Mouse (Mus musculus) ES-Bruce4 (cell line): Measurements from ENCODE around the gene Rab27a. TPM values are rescaled to one million over a fixed set of nuclear protein-coding genes. Genes with fewer than 3 reads are reported as not detected.

Experiments
- H3K27ac ChIP-seq: 2 replicates; pipeline ENCODE4 v1.5.1; 2012; ENCODE audit warnings: low read length, inconsistent platforms; ENCODE audit not compliant: insufficient read depth
- H3K27me3 ChIP-seq: 2 replicates; pipeline ENCODE4 v1.6.1; 2012; ENCODE audit warnings: mild to moderate bottlenecking, low read length, inconsistent platforms; ENCODE audit not compliant: control insufficient read depth, poor library complexity, insufficient read depth, severe bottlenecking
- H3K36me3 ChIP-seq: 2 replicates; pipeline ENCODE4 v1.6.1; 2012; ENCODE audit warnings: inconsistent platforms, mild to moderate bottlenecking, low read length, moderate library complexity; ENCODE audit not compliant: control insufficient read depth, poor library complexity, insufficient read depth, severe bottlenecking
- H3K4me1 ChIP-seq: one replicate; pipeline ENCODE4 v1.8.1; 2011; ENCODE audit warnings: low read length; ENCODE audit not compliant: control insufficient read depth, insufficient read depth
- H3K4me3 ChIP-seq: 2 replicates; pipeline ENCODE4 v1.5.1; 2011; ENCODE audit warnings: low read depth, mild to moderate bottlenecking, low read length
- H3K9ac ChIP-seq: 2 replicates; pipeline ENCODE4 v1.6.1; 2012; ENCODE audit warnings: low read depth, mild to moderate bottlenecking, inconsistent platforms; ENCODE audit not compliant: poor library complexity, severe bottlenecking
- H3K9me3 ChIP-seq: replicated peaks from 2 replicates; pipeline ENCODE4 v1.6.1; 2012; ENCODE audit warnings: mild to moderate bottlenecking, low read length, inconsistent platforms; ENCODE audit not compliant: control insufficient read depth, poor library complexity, insufficient read depth, severe bottlenecking
- CTCF ChIP-seq: IDR thresholded peaks from one replicate; pipeline ENCODE4 v1.8.1; 2011; ENCODE audit warnings: low read depth, low read length
- EP300 ChIP-seq: IDR thresholded peaks from 2 replicates; pipeline ENCODE4 v1.6.1; 2011; ENCODE audit warnings: low read depth, low read length; ENCODE audit not compliant: insufficient read depth
- POLR2A ChIP-seq: IDR thresholded peaks from one replicate; pipeline ENCODE4 v1.8.1; 2011; ENCODE audit warnings: low read length; ENCODE audit not compliant: insufficient read depth
- polyA plus RNA-seq: library from polyadenylated mRNA; stranded (reverse); fragments of >200 nt; gene quantifications from 2 replicates; pipeline ENCODE4 v1.2.4, GENCODE M21; 2011; ENCODE audit warnings: low read depth; ENCODE audit not compliant: missing spikeins, insufficient read depth, insufficient read length

Rab27a gene
- polyA plus RNA-seq, 1 experiment, result 18.2 TPM

DNA sequence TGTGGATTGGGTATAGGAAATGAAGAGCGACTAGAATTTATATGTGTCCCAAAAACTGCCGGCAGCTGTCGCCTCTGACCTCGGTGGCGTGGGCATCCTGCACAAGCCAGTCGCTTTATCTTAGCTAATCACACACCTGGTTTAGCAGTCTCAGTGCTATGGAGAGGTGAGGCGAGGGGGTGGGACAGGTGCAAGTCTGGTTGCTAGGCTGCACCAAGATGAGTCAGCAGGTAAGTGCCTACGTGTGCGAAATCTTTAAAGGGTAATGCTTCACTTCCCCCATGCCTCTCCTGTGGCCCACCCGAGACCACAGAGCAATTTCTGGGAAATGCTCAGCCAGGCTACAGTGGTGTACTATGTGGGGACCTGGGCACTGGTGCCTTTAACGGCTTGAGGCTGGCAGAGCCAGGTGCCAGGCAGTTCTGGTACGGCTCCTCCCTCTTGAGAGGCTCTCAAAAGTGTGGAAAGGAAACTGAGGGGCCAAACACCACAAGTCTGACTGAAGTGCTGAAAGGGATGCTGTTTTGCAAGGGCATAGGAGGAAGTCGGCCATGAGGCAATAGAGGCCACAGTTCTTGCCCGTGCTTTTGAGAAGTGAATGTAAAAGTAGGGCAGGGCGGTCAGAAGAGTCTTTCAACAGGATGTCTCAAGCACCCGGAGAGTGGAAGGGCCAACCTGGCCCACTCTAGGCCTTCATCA is 44.7 kb downstream of the Rab27a start:
- Histone ChIP-seq H3K9ac (no peak overlapping the region), H3K9me3 (no peaks in the 10 kb centered on the region), H3K36me3 (no peaks in the 10 kb centered on the region), H3K4me1 (peaks cover 2% of the 10 kb centered on the region), H3K27ac (no peak overlapping the region), H3K4me3 (no peak overlapping the region), H3K27me3 (no peaks in the 10 kb centered on the region)
- 0 out of 2 replicates have a peak, but pooled peaks have one; percentile 54 for TF ChIP-seq EP300
- TF ChIP-seq POLR2A, result no peak
- TF ChIP-seq CTCF, result no peak

DNA sequence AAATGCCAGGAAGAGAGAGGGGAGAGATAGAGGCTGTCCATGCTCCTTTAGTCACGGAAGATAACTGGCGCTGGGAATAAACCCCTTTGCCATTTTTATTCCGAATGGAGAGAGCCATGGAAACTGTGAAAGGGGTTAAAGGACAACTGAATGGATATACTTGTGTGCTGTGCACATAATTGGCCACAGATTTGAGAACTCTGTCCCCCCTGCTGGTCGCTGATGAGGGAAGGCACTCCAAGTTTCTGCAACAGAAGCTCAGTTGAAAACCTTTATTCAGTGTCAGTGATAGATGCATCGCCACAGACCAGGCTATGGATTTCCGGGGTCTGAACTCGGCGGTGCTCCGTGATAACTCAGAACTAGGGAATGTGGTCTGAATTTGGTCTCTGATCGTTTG is 45.5 kb downstream of the Rab27a start:
- Histone ChIP-seq H3K36me3 (no peaks in the 10 kb centered on the region), H3K9ac (no peak overlapping the region), H3K9me3 (no peaks in the 10 kb centered on the region), H3K4me3 (no peak overlapping the region), H3K27me3 (no peaks in the 10 kb centered on the region), H3K27ac (no peak overlapping the region), H3K4me1 (no peaks in the 10 kb centered on the region)
- TF ChIP-seq EP300 (no peak), CTCF (no peak), POLR2A (no peak)

DNA sequence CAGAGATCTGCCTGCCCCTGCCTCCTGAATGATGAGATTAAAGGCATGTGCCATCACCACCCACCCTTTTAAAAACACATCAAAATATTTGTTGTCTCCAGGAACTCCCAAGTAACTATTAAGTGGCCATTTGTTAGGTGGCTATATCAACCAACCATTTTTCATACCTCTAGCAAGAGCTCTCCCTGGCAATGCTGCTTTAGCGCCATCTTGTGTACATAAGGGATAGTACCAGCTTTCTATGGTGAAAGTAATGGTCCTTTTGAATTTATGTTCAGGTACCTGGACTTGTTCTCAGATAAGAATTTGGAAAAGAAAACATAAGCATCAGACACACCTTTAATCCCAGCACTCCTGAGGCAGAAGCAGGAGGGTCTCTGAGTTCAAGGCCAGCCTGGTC is 47.1 kb downstream of the Rab27a start:
- Histone ChIP-seq H3K27me3 (no peaks in the 10 kb centered on the region), H3K9me3 (no peaks in the 10 kb centered on the region), H3K27ac (no peak overlapping the region), H3K9ac (no peak overlapping the region), H3K4me1 (no peaks in the 10 kb centered on the region), H3K36me3 (no peaks in the 10 kb centered on the region), H3K4me3 (no peak overlapping the region)
- TF ChIP-seq POLR2A, result no peak
- peak; percentile 34 for TF ChIP-seq CTCF

DNA sequence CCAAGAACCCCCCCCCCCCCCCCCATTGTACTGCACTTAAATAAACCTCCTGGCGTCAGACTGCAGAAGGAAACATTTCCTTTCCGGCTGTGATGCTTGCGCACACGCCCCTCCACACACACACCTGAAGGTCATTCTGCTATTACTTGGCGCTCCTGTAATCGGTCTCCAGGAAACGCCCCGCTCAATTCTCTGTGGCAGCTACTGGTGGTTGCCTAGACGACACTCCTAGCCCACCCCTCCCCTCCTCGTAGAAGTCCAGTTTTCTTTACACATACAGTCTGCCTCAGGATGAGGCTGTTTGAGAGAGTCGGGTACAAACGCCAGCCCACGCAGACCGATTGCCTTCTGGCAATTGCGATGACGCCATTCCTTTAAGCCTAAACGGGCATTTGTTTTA is 49.9 kb downstream of the Rab27a start:
- no peak overlapping the region for H3K4me3 ChIP-seq
- H3K27me3 ChIP-seq, result no peaks in the 10 kb centered on the region
- H3K27ac ChIP-seq, result no peak overlapping the region
- H3K9ac ChIP-seq, result no peak overlapping the region
- no peaks in the 10 kb centered on the region for H3K4me1 ChIP-seq
- H3K36me3 ChIP-seq, result no peaks in the 10 kb centered on the region
- H3K9me3 ChIP-seq, result no peaks in the 10 kb centered on the region
- no peak for TF ChIP-seq POLR2A
- peak; percentile 89; the same call in 1 of the 2 replicates for TF ChIP-seq EP300
- no peak for TF ChIP-seq CTCF

DNA sequence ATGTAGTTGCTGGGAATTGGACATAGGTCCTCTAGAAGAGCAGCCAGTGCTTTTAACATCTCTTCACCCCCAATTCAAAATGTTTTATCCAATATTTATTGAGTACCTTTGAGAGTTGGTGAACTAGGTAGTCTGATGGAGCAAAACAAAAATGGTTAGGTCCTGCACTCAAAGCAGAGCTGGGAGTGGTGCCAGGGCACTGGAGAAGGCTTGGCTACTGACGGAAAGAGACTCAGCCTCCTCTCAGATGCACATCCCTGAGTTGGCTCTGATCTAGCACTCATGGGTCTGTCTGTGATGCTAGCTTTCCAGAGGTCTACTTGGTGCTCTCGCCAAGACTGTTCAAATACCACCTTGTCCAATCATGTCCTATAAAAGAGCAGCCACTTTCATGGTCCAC is 53.2 kb downstream of the Rab27a start:
- no peak overlapping the region for H3K4me3 ChIP-seq
- peaks cover 5% of the 10 kb centered on the region for H3K4me1 ChIP-seq
- H3K27ac ChIP-seq, result no peak overlapping the region
- no peaks in the 10 kb centered on the region for H3K36me3 ChIP-seq
- no peaks in the 10 kb centered on the region for H3K27me3 ChIP-seq
- H3K9me3 ChIP-seq, result no peaks in the 10 kb centered on the region
- TF ChIP-seq POLR2A, result no peak
- TF ChIP-seq CTCF, result no peak
- no peak for TF ChIP-seq EP300
- no peak overlapping the region for H3K9ac ChIP-seq

DNA sequence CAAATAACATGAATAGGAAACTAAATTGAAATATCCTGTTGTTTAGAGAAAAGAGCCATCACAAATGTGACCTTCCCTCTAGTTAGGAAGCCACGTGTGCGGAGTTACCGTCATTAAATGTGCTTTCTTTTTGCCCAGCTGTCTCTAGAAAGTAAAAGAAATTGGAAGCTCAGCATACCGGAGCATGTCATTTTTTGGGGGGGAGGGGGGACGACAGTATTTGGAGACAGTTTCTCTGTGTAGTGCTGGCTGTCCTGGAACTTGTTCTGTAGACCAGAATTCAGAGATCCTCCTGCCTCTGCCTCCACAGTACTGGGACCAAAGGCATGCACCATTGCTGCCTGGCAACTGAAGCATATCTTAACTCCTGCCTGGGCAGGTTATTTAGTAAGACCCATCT is 56.9 kb downstream of the Rab27a start, which contains the start of gene Khdc3:
TSS of gene Khdc3 (plus strand) at position 301 of the 400 bp plus-strand sequence.
- Histone ChIP-seq H3K4me1 (peaks cover 5% of the 10 kb centered on the region), H3K27me3 (peaks cover 4% of the 10 kb centered on the region; the same call in 1 of the 2 replicates), H3K4me3 (peak within 1 kb of the TSS; percentile 63), H3K36me3 (no peaks in the 10 kb centered on the region), H3K9ac (no peak within 1 kb of the TSS), H3K27ac (no peak within 1 kb of the TSS), H3K9me3 (no peaks in the 10 kb centered on the region)
- TF ChIP-seq EP300 (no peak), CTCF (no peak), POLR2A (no peak)
